Mouse (Mus musculus) C2C12 (cell line): Measurements from ENCODE around the gene Stab1.

Experiments
- CEBPB ChIP-seq: IDR thresholded peaks from one replicate; pipeline ENCODE4 v1.6.1; 2011; ENCODE audit warnings: low read depth, mild to moderate bottlenecking, control low read depth, moderate library complexity
- CTCF ChIP-seq: IDR thresholded peaks from one replicate; pipeline ENCODE4 v1.5.1; 2011; ENCODE audit not compliant: control insufficient read depth, insufficient read depth, insufficient read length
- MAX ChIP-seq: IDR thresholded peaks from one replicate; pipeline ENCODE4 v1.6.1; 2011; ENCODE audit warnings: mild to moderate bottlenecking, control low read depth
- MYOD1 ChIP-seq: IDR thresholded peaks from one replicate; pipeline ENCODE4 v1.6.1; 2011; ENCODE audit warnings: low read depth; ENCODE audit not compliant: control insufficient read depth, insufficient read length
- MYOG ChIP-seq: IDR thresholded peaks from one replicate; pipeline ENCODE4 v1.6.1; 2011; ENCODE audit not compliant: control insufficient read depth, insufficient read length; ENCODE audit errors: extremely low read depth
- USF1 ChIP-seq: IDR thresholded peaks from one replicate; pipeline ENCODE4 v1.6.1; 2011; ENCODE audit warnings: low read depth, mild to moderate bottlenecking, control low read depth, moderate library complexity

- no peak for TF ChIP-seq CTCF
- no peak for TF ChIP-seq USF1
- no peak for TF ChIP-seq MYOD1
- TF ChIP-seq CEBPB: no peak
- TF ChIP-seq MAX: no peak
- TF ChIP-seq MYOG: no peak
These were observed 18.2 kb upstream of the Stab1 start for GRCm38 (mm10) chr14:31186656-31187055.
